Mouse (Mus musculus) left cerebral cortex, adult 8-10 months (tissue): ENCODE data around the gene Klhl10. TPM values are rescaled to one million over a fixed set of nuclear protein-coding genes. Genes with fewer than 3 reads are reported as not detected.

Experiments
- DNase-seq, 2 experiments: peaks; one replicate each; pipeline ENCODE4 v3.0.0; 2022; ENCODE audit warnings: low spot score in 2 of 2
- total RNA-seq, 4 experiments: library from RNA; stranded (reverse); gene quantifications; 2 replicates each; pipeline ENCODE4 v1.2.4; 2022

The Klhl10 gene
- total RNA-seq, 4 experiments from 2014 or later, result 0.84 to 1.4 (median 1.0) TPM

DNA sequence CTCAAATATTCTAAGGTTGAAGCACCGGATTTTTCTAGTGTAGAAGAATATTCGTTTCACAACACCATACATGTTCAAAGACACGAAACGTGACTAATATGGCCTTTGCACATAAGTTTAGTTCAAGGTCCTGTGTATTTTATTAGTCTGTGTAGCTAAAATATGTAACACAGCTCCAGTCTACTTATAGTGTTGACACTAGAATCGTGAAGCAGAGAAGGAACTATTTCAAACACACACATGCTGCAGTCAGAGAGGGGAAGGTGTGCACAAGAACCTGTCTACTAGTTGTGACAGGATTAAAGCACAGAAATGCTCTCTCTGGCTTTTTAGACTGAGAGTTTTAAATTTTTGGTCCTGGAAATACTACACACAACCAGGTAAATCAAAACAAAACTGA is 16.0 kb downstream of the Klhl10 start:
- no peak for DNase-seq

DNA sequence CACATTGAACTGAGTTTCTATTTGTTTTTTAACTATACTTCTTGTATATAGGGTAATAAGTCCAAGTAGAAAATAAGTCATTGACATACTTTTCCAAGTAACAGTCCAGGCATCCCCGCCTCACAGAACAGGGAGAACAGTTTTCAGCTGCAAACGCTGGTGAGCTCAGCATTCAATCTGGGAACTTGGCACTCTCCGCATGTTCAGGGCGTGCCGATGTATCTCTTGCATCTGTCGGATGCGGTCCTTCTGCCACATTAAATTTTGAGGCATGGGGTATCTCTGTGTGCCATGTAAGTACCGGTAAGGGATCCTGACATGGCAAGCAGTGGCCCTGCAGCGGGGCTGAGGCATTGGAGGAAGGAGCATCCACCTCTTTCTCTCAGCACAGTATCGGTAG is 21.0 kb downstream of the Klhl10 start:
- DNase-seq, result no peak

DNA sequence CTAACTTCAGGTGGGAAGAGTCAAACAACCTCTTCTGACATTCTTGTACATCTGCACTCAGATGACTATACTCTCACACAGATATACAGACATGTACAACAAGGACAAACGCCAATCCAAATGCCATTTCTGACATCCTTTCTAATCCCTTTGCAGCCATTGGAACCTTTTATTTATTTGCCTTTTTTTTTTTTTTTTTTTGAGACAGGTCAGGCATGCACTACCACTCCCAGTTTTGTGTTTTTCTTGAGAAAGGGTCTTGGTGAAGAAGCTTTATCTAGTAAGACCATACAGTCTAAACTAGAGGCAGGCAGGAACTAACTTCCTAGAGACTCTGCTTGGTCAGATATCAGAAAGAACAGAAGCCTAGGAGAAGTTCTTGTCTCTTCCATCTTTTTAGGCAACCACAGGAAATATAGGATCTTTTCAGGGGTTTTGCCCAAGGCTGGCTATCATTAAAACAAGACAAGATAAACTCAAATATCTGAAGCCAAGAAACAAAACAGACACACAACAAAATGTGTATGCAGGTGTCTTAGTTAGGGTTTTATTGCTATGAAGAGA is 23.6 kb downstream of the Klhl10 start:
- DNase-seq, result no peak

DNA sequence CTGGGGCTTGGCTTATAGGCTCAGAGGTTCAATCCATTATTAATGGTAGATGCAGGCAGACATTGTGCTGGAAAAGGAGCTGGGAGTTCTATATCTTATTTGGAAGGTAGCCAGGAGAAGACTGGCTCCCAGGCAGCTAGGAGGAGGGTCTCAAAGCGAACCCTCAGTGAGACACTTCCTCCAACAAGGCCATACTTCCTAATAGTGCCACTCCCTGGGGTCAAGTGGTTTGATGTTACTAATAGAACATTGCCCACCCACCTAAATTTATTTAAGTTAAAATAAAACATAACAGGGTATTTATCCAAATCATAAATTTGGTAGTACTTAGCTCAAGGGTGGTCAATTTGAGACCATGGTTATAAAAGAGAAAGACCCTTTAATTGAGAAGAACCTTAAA is 24.1 kb downstream of the Klhl10 start:
- DNase-seq, result no peak

DNA sequence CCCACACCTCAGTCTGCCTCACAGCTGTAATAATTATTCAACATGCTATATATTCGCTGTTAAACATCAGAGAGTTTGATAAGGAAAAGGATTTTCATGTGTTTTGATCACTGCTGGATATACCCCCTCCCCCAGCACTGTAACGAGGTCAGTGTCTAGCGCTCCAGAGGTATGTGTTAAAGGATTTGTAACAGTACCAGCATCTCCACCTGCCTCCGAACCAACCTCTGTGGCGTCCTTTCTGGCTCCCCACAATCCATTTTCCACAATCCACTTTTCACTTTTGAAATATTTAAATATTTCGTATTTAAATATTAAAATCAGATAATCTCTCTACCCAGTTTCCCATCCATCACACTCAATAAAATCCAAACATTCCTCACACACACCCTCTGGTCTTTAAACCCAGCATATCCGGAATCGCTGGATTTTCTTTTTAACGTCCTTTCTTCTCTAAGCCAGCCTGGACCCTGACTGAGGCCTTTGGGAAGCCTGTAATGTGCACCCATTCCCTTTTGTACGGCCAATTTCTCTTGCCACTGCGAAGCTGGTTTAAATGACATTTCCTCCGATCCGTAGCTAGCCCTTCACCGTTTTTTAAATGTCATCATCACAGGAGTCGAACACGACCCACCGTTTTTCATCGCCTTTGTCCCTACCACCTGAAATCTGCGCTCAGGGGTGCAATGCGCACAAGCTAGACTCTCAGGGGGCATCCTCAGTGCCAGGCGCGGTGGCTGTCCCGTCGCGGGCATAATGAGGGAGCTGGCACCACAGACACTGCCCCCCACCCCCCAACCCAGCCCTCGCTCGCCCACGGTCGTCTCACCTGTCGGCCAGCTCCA is 29.9 kb downstream of the Klhl10 start:
- no peak for DNase-seq

DNA sequence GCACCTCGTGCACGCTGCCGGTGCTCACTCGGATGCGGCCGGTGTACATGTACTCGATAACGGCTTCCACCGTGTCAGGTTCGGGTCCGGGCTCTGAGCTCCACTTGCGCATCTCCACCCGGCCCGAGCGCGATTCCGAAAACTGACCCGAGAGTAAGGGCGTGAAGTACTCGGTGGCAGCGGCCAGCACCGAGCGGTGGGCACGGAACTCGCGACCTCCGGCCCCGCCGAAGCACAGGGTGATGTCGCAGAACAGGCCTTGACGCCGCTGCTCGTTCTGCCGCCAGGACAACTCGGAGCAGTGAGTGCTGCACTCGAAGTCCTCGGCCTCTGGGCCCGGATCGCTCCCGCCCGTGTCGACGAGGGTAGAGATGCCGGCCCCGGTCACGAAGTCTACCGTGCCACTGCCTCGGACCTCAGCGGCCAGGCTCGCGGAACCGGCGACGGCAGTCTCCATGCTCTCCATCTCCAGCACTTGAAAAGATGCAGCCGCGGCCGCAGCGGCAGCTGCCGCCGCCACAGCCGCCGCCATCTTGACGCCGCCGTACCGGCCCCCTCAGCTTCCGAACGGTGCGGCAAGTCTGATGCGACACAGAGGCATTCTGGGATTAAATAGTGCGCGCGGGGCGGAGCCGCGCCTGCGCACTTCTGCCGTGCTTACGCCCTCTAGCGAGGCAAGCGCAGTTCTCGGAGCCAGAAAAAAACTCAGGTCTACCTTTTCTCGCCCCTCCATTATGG is 30.6 kb downstream of the Klhl10 start, which contains the start of gene Klhl11:
Gene Klhl11 (minus strand): TSS at position 545 of the 738 bp plus-strand sequence.
- peak; percentile 79 to 90 for DNase-seq

DNA sequence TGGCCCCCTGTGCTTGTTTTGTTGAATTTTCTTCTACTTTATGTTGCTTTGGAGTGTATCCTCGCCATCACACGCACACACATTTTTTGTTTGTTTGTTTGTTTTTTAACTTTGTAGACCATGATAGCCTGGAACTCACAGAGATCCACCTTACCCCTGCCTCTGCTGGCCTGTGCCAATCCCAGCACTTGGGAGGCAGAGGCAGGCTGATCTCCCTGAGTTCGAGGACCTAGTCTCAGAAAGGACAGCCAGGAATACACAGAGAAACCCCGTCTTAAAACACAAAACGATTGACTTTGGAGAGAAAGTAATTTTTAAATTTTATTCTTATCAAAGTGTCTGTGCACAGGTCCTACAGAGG is 31.2 kb downstream of the Klhl10 start:
- DNase-seq, result no peak

DNA sequence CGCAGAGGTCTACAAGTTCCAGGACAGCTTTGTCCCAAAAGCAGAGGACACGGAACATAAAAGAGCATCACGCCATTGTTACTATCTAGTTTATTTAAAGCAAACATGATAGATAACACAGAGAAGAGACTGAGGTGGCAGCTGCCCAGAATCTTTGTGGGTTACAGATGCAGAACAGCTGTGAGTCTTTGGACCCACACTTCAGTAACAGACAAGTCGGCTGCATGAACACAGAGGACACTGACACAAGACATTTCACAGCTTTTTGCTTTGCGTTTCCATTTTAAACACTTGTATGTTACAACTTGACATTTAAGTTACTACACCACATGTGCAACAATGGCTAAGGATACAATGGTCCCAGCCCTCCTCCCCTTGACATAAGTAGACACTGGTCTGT is 34.6 kb downstream of the Klhl10 start:
- no peak for DNase-seq

DNA sequence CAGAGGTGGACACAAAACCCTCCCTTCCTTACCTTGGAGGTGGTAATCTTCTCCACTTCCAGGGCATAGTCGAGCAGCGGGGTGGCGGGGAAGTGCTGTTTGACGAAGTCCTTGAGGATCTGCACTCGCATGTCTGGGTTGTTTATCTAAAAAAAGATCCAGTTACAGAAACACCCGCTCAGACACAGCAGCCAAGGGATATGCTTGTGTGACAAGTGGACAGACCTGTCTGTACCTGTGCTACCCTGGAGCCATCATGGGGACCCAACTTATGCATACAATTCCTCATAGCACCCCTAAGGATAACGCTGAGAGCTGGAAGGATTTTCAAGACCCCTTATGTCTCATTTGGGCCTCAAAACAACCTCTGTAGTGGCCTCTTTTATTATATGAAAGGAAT is 37.4 kb downstream of the Klhl10 start:
- DNase-seq, result no peak

DNA sequence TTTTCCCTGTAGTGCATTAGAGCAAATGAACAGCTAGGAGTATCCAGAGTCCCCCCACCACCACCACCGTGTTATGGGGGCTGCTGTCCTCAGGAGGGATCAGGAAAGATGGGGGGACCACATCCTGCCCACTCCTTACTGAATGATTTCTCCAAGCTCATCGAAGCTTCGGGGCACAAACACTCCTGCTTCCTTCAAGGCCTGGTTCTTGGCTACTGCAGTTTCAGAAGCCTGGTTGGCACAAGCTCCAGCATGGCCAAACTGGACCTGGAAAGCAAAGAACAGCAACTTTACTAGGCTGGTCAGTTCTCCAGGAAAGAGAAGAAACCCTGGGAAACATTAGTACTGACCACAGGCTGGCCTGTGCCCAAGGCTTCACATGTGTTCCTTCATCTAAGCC is 42.7 kb downstream of the Klhl10 start:
- DNase-seq, result no peak

DNA sequence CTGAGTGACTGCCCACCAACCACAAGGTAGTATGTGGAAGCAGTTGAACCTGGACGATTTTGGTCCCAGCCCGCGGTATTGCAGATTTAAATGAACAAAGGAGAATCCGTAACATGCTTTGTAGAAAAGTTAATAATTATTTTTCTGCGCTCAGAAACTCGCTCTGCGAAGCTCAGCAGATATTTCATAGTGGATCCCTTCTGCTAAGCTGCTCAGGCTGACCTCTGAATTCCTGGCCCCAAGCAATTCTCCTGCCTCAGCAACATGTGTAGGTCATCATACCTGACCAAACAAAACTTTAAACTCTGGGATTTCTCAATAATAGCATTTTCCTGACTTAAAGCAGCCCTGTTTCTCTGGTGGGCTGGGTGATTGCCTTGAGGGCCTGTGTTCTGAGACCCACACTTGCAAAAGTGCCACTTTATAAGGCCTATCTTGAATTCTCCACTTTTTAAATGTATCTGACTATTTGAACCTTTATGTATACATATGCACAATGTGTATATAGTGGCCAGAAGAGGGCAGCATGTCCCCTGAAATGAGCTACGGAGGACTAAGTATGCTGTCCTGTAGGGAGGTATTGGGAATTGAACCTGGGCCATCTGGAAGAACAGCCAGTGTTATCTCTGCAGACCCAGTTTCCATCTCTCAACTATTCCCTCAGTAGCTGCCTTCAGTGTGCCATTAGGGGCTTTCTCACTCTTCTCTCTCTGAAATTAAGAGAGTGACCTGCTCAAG is 44.3 kb downstream of the Klhl10 start:
- DNase-seq, result no peak

DNA sequence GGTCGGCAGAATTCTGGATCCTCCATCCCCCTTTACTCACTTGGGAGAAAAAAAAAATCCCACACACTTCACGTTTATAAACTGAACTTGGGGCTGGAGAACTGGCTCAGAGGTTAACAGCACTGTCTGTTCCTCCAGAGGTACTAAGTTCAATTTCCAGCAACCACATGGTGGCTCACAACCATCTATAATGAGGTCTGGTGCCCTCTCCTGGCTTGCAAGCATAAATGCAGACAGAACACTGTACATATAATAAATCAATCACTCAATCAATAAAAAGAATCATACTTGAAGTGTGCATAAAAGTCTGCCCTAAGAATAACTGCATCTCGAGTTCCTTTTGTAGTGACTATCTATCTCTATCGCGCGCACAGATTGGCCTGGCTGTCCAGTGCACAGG is 49.2 kb downstream of the Klhl10 start:
- no peak for DNase-seq

DNA sequence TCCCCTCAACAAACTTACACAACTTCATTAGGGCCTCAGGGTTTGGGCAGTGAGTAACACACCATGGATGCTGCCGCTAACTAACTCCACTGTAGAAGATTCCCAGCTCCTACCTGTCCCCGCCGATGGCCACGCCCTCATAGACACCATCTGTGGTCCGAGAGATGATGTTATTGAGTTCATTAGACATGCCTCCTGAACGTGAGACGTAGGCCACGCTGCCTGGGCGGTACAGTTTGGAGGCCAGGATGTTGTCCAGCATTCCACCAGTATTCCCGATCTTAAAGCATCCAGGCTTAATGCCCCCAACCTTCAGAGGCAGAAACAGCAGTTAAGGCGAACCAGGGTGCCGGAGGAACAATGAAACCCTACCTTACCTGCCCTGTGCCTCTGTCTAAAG is 52.1 kb downstream of the Klhl10 start:
- no peak for DNase-seq

DNA sequence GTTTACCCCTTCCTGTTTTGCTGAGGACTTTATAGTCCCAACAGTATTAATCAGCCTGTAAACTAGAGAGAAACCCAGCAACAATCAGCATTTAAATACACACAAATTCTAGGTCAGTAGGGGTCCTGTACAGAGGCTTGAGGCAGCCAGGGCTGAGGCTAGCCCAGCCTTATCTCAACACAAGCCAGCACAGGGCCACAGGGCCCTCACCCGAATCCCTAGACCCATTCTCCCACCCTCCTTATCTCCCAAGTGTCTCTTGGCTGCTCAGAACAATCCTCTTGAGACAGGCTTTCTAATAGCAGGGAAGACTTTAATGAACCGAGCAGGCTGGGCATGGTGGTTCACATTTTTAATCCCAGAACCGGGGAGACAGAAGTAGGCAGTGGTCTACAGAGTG is 58.5 kb downstream of the Klhl10 start:
- DNase-seq, result no peak

DNA sequence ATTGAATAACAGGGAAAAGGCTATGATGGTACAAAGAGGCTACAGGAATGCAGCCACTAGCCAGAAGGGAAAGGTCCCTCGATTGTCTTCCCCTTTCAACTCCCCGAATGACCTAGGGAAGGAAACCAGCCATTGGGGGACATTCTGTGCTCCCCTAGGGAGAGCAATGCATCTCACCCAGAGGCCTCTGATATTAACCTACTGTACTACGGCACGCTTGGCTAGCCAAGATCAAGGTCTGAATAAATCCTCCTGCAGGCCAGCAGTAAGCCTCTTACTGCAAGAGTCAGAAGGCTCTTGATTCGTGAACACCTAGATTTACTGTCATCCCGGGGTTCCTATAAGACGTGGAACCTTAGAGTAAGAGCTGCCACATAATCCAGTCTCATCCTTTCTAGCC is 58.9 kb downstream of the Klhl10 start:
- no peak for DNase-seq

DNA sequence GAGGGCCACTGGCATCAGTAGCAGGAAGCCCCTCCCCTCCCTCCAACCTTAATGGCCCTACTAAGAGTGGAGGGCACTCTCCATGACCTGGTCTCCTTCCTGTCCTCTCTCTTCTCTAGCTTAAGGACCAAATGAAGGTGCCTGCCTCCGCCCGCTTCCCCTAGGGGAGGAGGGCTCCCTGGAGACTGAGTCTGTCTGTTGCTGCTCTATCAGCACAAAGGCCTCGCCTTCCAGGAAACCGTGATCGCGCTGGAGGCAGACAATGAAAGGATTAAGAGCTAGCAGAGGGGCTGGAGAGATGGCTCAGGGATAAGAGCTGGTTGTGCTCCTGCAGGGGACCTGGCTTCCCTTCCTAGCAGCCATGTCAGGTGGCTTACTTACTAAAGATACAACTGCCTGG is 59.6 kb downstream of the Klhl10 start:
- DNase-seq, result no peak

DNA sequence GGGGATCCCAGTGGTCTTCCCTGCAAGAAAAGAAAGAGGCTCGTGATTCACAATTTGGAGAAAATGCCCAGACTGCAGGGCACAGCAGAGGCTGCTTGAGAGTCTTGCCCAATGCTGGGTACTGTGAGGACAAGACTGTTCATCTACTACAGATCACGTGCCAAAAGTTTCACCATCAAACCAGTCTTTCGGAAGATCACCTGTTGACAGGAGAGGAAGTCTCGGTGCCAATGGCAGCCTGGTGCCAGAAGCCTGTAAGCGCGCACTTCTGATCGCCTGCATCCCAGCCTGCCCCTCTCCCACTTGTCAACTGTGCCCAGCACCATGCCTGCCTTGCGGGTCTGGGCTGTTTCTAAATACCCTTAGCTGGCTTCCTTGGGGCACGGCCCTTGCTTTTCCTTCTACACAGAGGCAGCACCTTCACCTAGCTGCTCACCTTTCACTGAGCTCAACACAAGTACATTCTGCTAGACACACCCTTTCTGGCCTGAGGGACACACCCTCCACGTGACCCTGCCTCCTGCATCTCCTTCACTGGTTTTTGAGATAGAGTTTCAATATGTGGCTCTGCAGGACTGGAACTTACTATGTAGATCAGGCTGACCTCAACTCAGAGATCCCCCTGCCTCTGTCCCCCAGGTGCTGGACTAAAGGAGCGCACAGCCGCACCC is 63.4 kb downstream of the Klhl10 start:
- no peak for DNase-seq

DNA sequence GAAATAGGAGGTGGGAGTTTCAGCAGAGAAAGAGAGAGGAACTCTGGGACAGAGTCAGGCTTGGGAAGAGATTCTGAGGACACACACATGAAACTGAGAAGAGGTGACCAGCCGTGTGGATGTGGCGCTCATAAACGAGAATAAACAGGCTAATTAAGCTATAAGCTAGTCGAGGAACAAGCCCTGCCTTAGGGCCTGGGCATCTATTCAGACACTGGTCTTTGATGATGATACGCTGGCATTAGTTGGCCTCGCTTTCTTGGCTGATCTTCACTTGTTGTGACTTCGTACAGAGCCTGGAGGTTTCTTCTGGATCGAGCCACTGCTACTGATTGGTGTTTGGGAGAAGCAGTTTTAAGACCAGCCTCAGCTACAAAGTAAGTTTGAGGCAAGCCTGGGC is 64.3 kb downstream of the Klhl10 start:
- DNase-seq, result no peak
